Mouse (Mus musculus) MEL (cell line): ENCODE measurements at regions not wholly inside any gene's neighbourhood (a gene's known extent, or its start where the extent isn't known, plus 50 kb on each side); places are given as distances from the start of the nearest gene placed in this dataset.

Experiments
- DNase-seq: peaks from one replicate; pipeline ENCODE4 v3.0.0; 2011; ENCODE audit warnings: low read depth, low spot score
- H3K27ac ChIP-seq: 2 replicates; pipeline ENCODE4 v1.5.1; 2012; ENCODE audit warnings: low read depth, mild to moderate bottlenecking, control low read depth, low read length, moderate library complexity; ENCODE audit not compliant: control insufficient read depth
- H3K27me3 ChIP-seq, 2 experiments: fragments of 150-350 bp in 1 of 2; sonication (generic) in 1 of 2; 2 replicates each; pipeline ENCODE4 v1.6.1; 2012; ENCODE audit warnings: low read length in 2 of 2, mild to moderate bottlenecking in 2 of 2, improper control_type of control experiment in 1 of 2, moderate library complexity in 1 of 2; ENCODE audit not compliant: insufficient read depth in 2 of 2, control insufficient read depth in 1 of 2
- H3K36me3 ChIP-seq, 2 experiments: 2 replicates each; pipeline ENCODE4 v1.6.1; 2012 to 2014; ENCODE audit warnings: low read length in 2 of 2, improper control_type of control experiment in 1 of 2, inconsistent platforms in 1 of 2, mild to moderate bottlenecking in 1 of 2; ENCODE audit not compliant: insufficient read depth in 2 of 2, control insufficient read depth in 1 of 2
- H3K4me1 ChIP-seq, 2 experiments: fragments of 150-350 bp in 1 of 2; sonication (generic) in 1 of 2; 2 replicates each; pipeline ENCODE4 v1.6.1; 2012; ENCODE audit warnings: low read length in 2 of 2, improper control_type of control experiment in 1 of 2, mild to moderate bottlenecking in 1 of 2; ENCODE audit not compliant: insufficient read depth in 2 of 2, control insufficient read depth in 1 of 2
- H3K4me3 ChIP-seq, 2 experiments: fragments of 150-350 bp in 1 of 2; sonication (generic) in 1 of 2; 2 replicates each; pipeline ENCODE4 v1.5.1; 2012; ENCODE audit warnings: low read depth in 2 of 2, low read length in 2 of 2, mild to moderate bottlenecking in 2 of 2, moderate library complexity in 2 of 2, control low read depth in 1 of 2, improper control_type of control experiment in 1 of 2; ENCODE audit not compliant: control insufficient read depth in 1 of 2, insufficient read depth in 1 of 2
- H3K79me2 ChIP-seq: 2 replicates; pipeline ENCODE4 v1.6.1; 2012; ENCODE audit warnings: mild to moderate bottlenecking, low read length, moderate library complexity; ENCODE audit not compliant: control insufficient read depth, poor library complexity, insufficient read depth
- H3K9ac ChIP-seq: 2 replicates; pipeline ENCODE4 v1.6.1; 2012; ENCODE audit warnings: low read depth, mild to moderate bottlenecking, control low read depth, low read length, moderate library complexity; ENCODE audit not compliant: control insufficient read depth, poor library complexity, severe bottlenecking
- H3K9me3 ChIP-seq: fragments of 150-350 bp; sonication (generic); replicated peaks from 2 replicates; pipeline ENCODE4 v1.6.1; 2012; ENCODE audit warnings: mild to moderate bottlenecking, low read length, improper control_type of control experiment, moderate library complexity; ENCODE audit not compliant: insufficient read depth
- BHLHE40 ChIP-seq: IDR thresholded peaks from 2 replicates; pipeline ENCODE4 v1.6.1; 2012; ENCODE audit warnings: low read depth, mild to moderate bottlenecking, inconsistent platforms, low read length, improper control_type of control experiment, borderline replicate concordance
- CHD1 ChIP-seq: IDR thresholded peaks from 2 replicates; pipeline ENCODE4 v1.6.1; 2012; ENCODE audit warnings: low read depth, mild to moderate bottlenecking, inconsistent platforms, low read length, improper control_type of control experiment
- CHD2 ChIP-seq: IDR thresholded peaks from 2 replicates; pipeline ENCODE4 v1.6.1; 2011; ENCODE audit warnings: low read length, improper control_type of control experiment
- CTCF ChIP-seq, 3 experiments: IDR thresholded peaks in 2 of 3; conservative IDR thresholded peaks in 1 of 3; 2 replicates each; pipeline ENCODE4 v1.5.1; 2011 to 2012; ENCODE audit warnings: low read length in 3 of 3, low read depth in 2 of 3, mild to moderate bottlenecking in 2 of 3, improper control_type of control experiment in 1 of 3, inconsistent platforms in 1 of 3, mixed read lengths in 1 of 3, moderate library complexity in 1 of 3; ENCODE audit not compliant: control insufficient read depth in 1 of 3, insufficient read depth in 1 of 3, poor library complexity in 1 of 3, severe bottlenecking in 1 of 3
- E2F4 ChIP-seq: IDR thresholded peaks from 2 replicates; pipeline ENCODE4 v1.6.1; 2011; ENCODE audit warnings: low read depth, low read length, improper control_type of control experiment, borderline replicate concordance
- ETS1 ChIP-seq: IDR thresholded peaks from 2 replicates; pipeline ENCODE4 v1.6.1; 2012; ENCODE audit warnings: low read depth, mild to moderate bottlenecking, inconsistent platforms, low read length, improper control_type of control experiment, moderate library complexity
- GATA1 ChIP-seq: IDR thresholded peaks from 2 replicates; pipeline ENCODE4 v1.6.1; 2011; ENCODE audit warnings: low read depth, low read length, improper control_type of control experiment
- HCFC1 ChIP-seq: IDR thresholded peaks from 2 replicates; pipeline ENCODE4 v1.6.1; 2012; ENCODE audit warnings: low read depth, mild to moderate bottlenecking, inconsistent platforms, low read length, improper control_type of control experiment, moderate library complexity
- JUND ChIP-seq: IDR thresholded peaks from 2 replicates; pipeline ENCODE4 v1.6.1; 2011; ENCODE audit warnings: low read depth, mild to moderate bottlenecking, improper control_type of control experiment, low read length
- KAT2A ChIP-seq: conservative IDR thresholded peaks from 2 replicates; pipeline ENCODE4 v1.6.1; 2012; ENCODE audit warnings: low read depth, low read length, improper control_type of control experiment, inconsistent platforms
- MAFK ChIP-seq: IDR thresholded peaks from 2 replicates; pipeline ENCODE4 v1.6.1; 2011; ENCODE audit warnings: low read depth, mild to moderate bottlenecking, low read length, improper control_type of control experiment, borderline replicate concordance
- MAX ChIP-seq: IDR thresholded peaks from 2 replicates; pipeline ENCODE4 v1.6.1; 2011; ENCODE audit warnings: low read length, improper control_type of control experiment
- MEF2A ChIP-seq: IDR thresholded peaks from 2 replicates; pipeline ENCODE4 v1.6.1; 2014; ENCODE audit warnings: low read depth, mild to moderate bottlenecking, inconsistent platforms, low read length, improper control_type of control experiment; ENCODE audit not compliant: poor library complexity, insufficient replicate concordance, severe bottlenecking; ENCODE audit errors: extremely low read depth
- MXI1 ChIP-seq: IDR thresholded peaks from 2 replicates; pipeline ENCODE4 v1.6.1; 2011; ENCODE audit warnings: mild to moderate bottlenecking, low read depth, low read length, improper control_type of control experiment
- MYB ChIP-seq: IDR thresholded peaks from 2 replicates; pipeline ENCODE4 v1.6.1; 2011; ENCODE audit warnings: mild to moderate bottlenecking, low read depth, low read length, improper control_type of control experiment
- MYC ChIP-seq: IDR thresholded peaks from 2 replicates; pipeline ENCODE4 v1.6.1; 2011; ENCODE audit warnings: low read depth, mild to moderate bottlenecking, low read length, improper control_type of control experiment, moderate library complexity
- POLR2A ChIP-seq, 2 experiments: IDR thresholded peaks; 2 replicates each; pipeline ENCODE4 v1.6.1; 2011 to 2012; ENCODE audit warnings: low read length in 2 of 2, mild to moderate bottlenecking in 2 of 2, control low read depth in 1 of 2, improper control_type of control experiment in 1 of 2, low read depth in 1 of 2, moderate library complexity in 1 of 2; ENCODE audit not compliant: control insufficient read depth in 1 of 2, insufficient read depth in 1 of 2, poor library complexity in 1 of 2
- POLR2AphosphoS5 ChIP-seq: IDR thresholded peaks from 2 replicates; pipeline ENCODE4 v1.6.1; 2012; ENCODE audit warnings: low read depth, borderline replicate concordance, mild to moderate bottlenecking, inconsistent platforms, low read length, moderate library complexity, mixed read lengths
- RAD21 ChIP-seq: IDR thresholded peaks from 2 replicates; pipeline ENCODE4 v1.6.1; 2011; ENCODE audit warnings: mild to moderate bottlenecking, low read depth, low read length, improper control_type of control experiment
- SIN3A ChIP-seq: IDR thresholded peaks from 2 replicates; pipeline ENCODE4 v1.6.1; 2012; ENCODE audit warnings: low read length, improper control_type of control experiment, inconsistent platforms
- SMC3 ChIP-seq: IDR thresholded peaks from 2 replicates; pipeline ENCODE4 v1.6.1; 2011; ENCODE audit warnings: low read depth, low read length, improper control_type of control experiment
- TAL1 ChIP-seq: IDR thresholded peaks from 2 replicates; pipeline ENCODE4 v1.6.1; 2012; ENCODE audit warnings: mild to moderate bottlenecking, inconsistent platforms, low read length, moderate library complexity, mixed read lengths
- UBTF ChIP-seq: IDR thresholded peaks from 2 replicates; pipeline ENCODE4 v1.6.1; 2012; ENCODE audit warnings: low read depth, mild to moderate bottlenecking, inconsistent platforms, low read length, improper control_type of control experiment, moderate library complexity, borderline replicate concordance; ENCODE audit not compliant: insufficient read depth
- ZC3H11A ChIP-seq: IDR thresholded peaks from 2 replicates; pipeline ENCODE4 v1.6.1; 2012; ENCODE audit warnings: low read depth, mild to moderate bottlenecking, inconsistent platforms, low read length, improper control_type of control experiment
- ZMIZ1 ChIP-seq: IDR thresholded peaks from 2 replicates; pipeline ENCODE4 v1.6.1; 2012; ENCODE audit warnings: low read depth, mild to moderate bottlenecking, inconsistent platforms, low read length, improper control_type of control experiment, moderate library complexity
- ZNF384 ChIP-seq: IDR thresholded peaks from 2 replicates; pipeline ENCODE4 v1.6.1; 2012; ENCODE audit warnings: low read depth, mild to moderate bottlenecking, inconsistent platforms, low read length, improper control_type of control experiment

DNA sequence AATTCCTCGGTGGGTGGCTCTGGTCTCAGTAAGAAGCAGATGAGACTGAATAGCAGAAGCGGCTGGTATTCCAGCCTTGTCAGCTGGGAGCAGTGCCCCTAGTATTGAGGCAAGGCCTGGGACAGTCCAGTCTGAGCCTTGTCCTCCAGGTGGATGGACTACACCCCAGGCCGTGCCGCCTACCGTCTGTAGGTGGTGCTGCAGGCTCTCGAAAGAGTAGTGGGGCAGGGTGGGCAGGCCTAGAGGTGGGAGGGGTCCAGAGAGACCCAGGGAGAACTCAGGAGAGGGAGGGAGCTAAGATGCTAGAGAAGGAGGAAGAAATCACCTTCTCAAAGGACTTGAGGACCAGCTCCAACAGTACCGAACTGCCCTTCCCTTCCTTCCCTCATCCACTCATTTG is 326.0 kb downstream of the Matn1 start:
- no peaks in the 10 kb centered on the region for H3K79me2 ChIP-seq
- H3K9me3 ChIP-seq, result no peaks in the 10 kb centered on the region
- DNase-seq, result no peak
- no peaks in the 10 kb centered on the region for H3K27me3 ChIP-seq
- no peak for TF ChIP-seq MEF2A
- TF ChIP-seq KAT2A, result no peak
- TF ChIP-seq GATA1, result no peak
- TF ChIP-seq ZMIZ1, result no peak
- TF ChIP-seq CTCF (IDR thresholded peaks at IDR 0.05 in 2 of 3, conservative IDR thresholded peaks at IDR 0.05 in 1 of 3; ENCODE audit: control insufficient read depth in 1 of 3, insufficient read depth in 1 of 3, low read depth in 2 of 3, low read length in 3 of 3, poor library complexity in 1 of 3, severe bottlenecking in 1 of 3), result no peak
- TF ChIP-seq ZC3H11A, result no peak
- no peak for TF ChIP-seq JUND
- no peak for TF ChIP-seq SMC3
- TF ChIP-seq MAX, result no peak
- no peak for TF ChIP-seq ZNF384
- no peak for TF ChIP-seq BHLHE40
- TF ChIP-seq ETS1, result no peak
- no peak for TF ChIP-seq TAL1
- TF ChIP-seq MXI1, result no peak
- H3K9ac ChIP-seq, result no peak overlapping the region
- no peak overlapping the region for H3K27ac ChIP-seq
- H3K36me3 ChIP-seq, result no peaks in the 10 kb centered on the region
- no peaks in the 10 kb centered on the region for H3K4me1 ChIP-seq
- no peak overlapping the region for H3K4me3 ChIP-seq

DNA sequence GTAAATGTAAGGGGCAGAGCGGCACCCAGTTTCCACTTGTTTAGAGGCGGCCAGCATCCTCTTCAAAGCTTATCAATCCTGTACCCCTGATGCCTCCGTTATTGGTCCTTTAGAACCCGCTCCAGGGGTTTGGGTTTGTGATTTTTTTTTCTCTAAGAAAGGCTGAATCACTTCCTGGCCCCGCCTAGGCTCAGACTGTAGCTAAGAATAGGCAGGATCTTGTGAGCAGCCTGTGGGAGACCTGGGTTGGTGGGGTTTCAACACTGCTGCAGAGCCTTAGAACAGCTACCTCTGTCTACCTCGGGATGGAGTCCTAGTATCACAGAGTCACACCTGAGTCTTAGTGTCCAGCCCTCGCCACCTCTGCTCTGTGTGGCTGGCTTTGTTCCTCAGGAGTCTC is 327.9 kb downstream of the Matn1 start:
- Histone ChIP-seq H3K4me3 (no peak overlapping the region), H3K79me2 (no peaks in the 10 kb centered on the region), H3K27ac (no peak overlapping the region), H3K4me1 (no peaks in the 10 kb centered on the region), H3K27me3 (no peaks in the 10 kb centered on the region), H3K36me3 (no peaks in the 10 kb centered on the region), H3K9me3 (no peaks in the 10 kb centered on the region), H3K9ac (no peak overlapping the region)
- no peak for DNase-seq
- no peak for TF ChIP-seq UBTF
- no peak for TF ChIP-seq RAD21
- TF ChIP-seq GATA1, result no peak
- no peak for TF ChIP-seq CHD2
- TF ChIP-seq MAX, result no peak
- TF ChIP-seq MAFK, result no peak
- TF ChIP-seq JUND, result no peak
- no peak for TF ChIP-seq CHD1
- TF ChIP-seq MXI1, result no peak
- no peak for TF ChIP-seq POLR2AphosphoS5
- no peak for TF ChIP-seq TAL1
- TF ChIP-seq SIN3A, result no peak
- TF ChIP-seq ZNF384, result no peak
- no peak for TF ChIP-seq MYB
- TF ChIP-seq POLR2A (IDR thresholded peaks at IDR 0.05; ENCODE audit: control insufficient read depth in 1 of 2, insufficient read depth in 1 of 2, low read depth in 1 of 2, low read length in 2 of 2, poor library complexity in 1 of 2), result no peak
- no peak for TF ChIP-seq MEF2A
- no peak for TF ChIP-seq MYC
- TF ChIP-seq HCFC1, result no peak
- no peak for TF ChIP-seq E2F4
